Mouse (Mus musculus): ENCODE measurements around the gene Krt73.

Gene Krt73

GRCm38 (mm10) chr15:101802296-101802835 lies at the start of gene Krt73:
Gene Krt73, minus strand, starts transcription at chr15:101802346.
- DNase-seq (ENCODE audit: low spot score in 2 of 2) = no peak

- no peak for DNase-seq (ENCODE audit: low spot score in 2 of 2)
Observed at GRCm38 (mm10) chr15:101850694-101851093, 48.5 kb upstream of the Krt73 start, which contains the start of gene Krt1. Gene Krt1, minus strand, starts transcription at chr15:101850794.

GRCm38 (mm10) chr15:101845971-101846403 lies 43.8 kb upstream of the Krt73 start:
- peak in 1 of 2 experiments; percentile 65 for DNase-seq (ENCODE audit: low spot score in 2 of 2)

GRCm38 (mm10) chr15:101843192-101843591 lies 41.0 kb upstream of the Krt73 start:
- no peak for DNase-seq (ENCODE audit: low spot score in 2 of 2)

GRCm38 (mm10) chr15:101834784-101835328 lies 32.7 kb upstream of the Krt73 start:
- no peak for DNase-seq (ENCODE audit: low spot score in 2 of 2)

GRCm38 (mm10) chr15:101833131-101833530 lies 31.0 kb upstream of the Krt73 start:
- DNase-seq (ENCODE audit: low spot score in 2 of 2) = no peak

- DNase-seq (ENCODE audit: low spot score in 2 of 2) = no peak
Observed at GRCm38 (mm10) chr15:101829441-101829840, 27.3 kb upstream of the Krt73 start.

GRCm38 (mm10) chr15:101821786-101822185 lies 19.6 kb upstream of the Krt73 start:
- DNase-seq (ENCODE audit: low spot score in 2 of 2) = no peak

- DNase-seq (ENCODE audit: low spot score in 2 of 2) = no peak
Observed at GRCm38 (mm10) chr15:101817875-101818274, 15.7 kb upstream of the Krt73 start, which contains the start of gene Krt2. Gene Krt2, minus strand, starts transcription at chr15:101818169.

GRCm38 (mm10) chr15:101803052-101803822 lies 1.1 kb upstream of the Krt73 start:
- DNase-seq (ENCODE audit: low spot score in 2 of 2) = no peak

GRCm38 (mm10) chr15:101790867-101791266 lies 11.3 kb downstream of the Krt73 start:
- no peak for DNase-seq (ENCODE audit: low spot score in 2 of 2)

- DNase-seq (ENCODE audit: low spot score in 2 of 2) = no peak
Observed at GRCm38 (mm10) chr15:101786360-101786759, 15.8 kb downstream of the Krt73 start, which contains the start of gene Krt72. Gene Krt72, minus strand, starts transcription at chr15:101786460.

GRCm38 (mm10) chr15:101773420-101773819 lies 28.7 kb downstream of the Krt73 start:
- DNase-seq (ENCODE audit: low spot score in 2 of 2) = no peak

- peak; percentile 65 to 87 for DNase-seq (ENCODE audit: low spot score in 2 of 2)
Observed at GRCm38 (mm10) chr15:101772711-101773081, 29.4 kb downstream of the Krt73 start.

GRCm38 (mm10) chr15:101772080-101772710 lies 30.0 kb downstream of the Krt73 start:
- DNase-seq (ENCODE audit: low spot score in 2 of 2) = no peak

- DNase-seq (ENCODE audit: low spot score in 2 of 2) = no peak
Observed at GRCm38 (mm10) chr15:101770226-101770625, 31.9 kb downstream of the Krt73 start.

Measured in spleen, postnatal 4 days (tissue).